Mouse (Mus musculus) hindbrain, postnatal 0 days (tissue): ENCODE data around the gene Ttc28. TPM values are rescaled to one million over a fixed set of nuclear protein-coding genes. Genes with fewer than 3 reads are reported as not detected.

ENCODE experiments used
- ATAC-seq: fragments of 200-750 bp; cut with Nextera tagmentation; 2 replicates; pipeline ENCODE4 v1.8.0; 2017; ENCODE audit warnings: mild to moderate bottlenecking, moderate TSS enrichment, moderate library complexity
- DNase-seq: peaks from one replicate; pipeline ENCODE4 v3.0.0-alpha.2; 2015; ENCODE audit warnings: low spot score
- H3K27ac ChIP-seq: fragments of 300-500 bp; sonication (generic); 2 replicates; pipeline ENCODE4 v1.5.1; 2014; ENCODE audit warnings: mild to moderate bottlenecking
- H3K27me3 ChIP-seq: fragments of 300-500 bp; sonication (generic); 2 replicates; pipeline ENCODE4 v1.6.1; 2014; ENCODE audit warnings: low read length, mixed read lengths; ENCODE audit not compliant: insufficient read depth
- H3K36me3 ChIP-seq: fragments of 300-500 bp; sonication (generic); 2 replicates; pipeline ENCODE4 v1.6.1; 2014; ENCODE audit warnings: low read length, mixed read lengths; ENCODE audit not compliant: insufficient read depth
- H3K4me1 ChIP-seq: fragments of 300-500 bp; sonication (generic); 2 replicates; pipeline ENCODE4 v1.6.1; 2014; ENCODE audit warnings: antibody characterized with exemption, low read length, mixed read lengths; ENCODE audit not compliant: insufficient read depth
- H3K4me2 ChIP-seq: fragments of 300-500 bp; sonication (generic); 2 replicates; pipeline ENCODE4 v1.6.1; 2014; ENCODE audit warnings: low read depth, mild to moderate bottlenecking, low read length, moderate library complexity, mixed read lengths
- H3K4me3 ChIP-seq: fragments of 300-500 bp; sonication (generic); 2 replicates; pipeline ENCODE4 v1.5.1; 2014; ENCODE audit warnings: low read length
- H3K9ac ChIP-seq: fragments of 300-500 bp; sonication (generic); replicated peaks from 2 replicates; pipeline ENCODE4 v1.6.1; 2014; ENCODE audit warnings: mild to moderate bottlenecking, low read length, moderate library complexity, mixed read lengths
- H3K9me3 ChIP-seq: fragments of 300-500 bp; sonication (generic); 2 replicates; pipeline ENCODE4 v1.6.1; 2016; ENCODE audit warnings: low read length, mixed read lengths
- CTCF ChIP-seq: IDR thresholded peaks from 2 replicates; pipeline ENCODE4 v1.5.1; 2016; ENCODE audit warnings: antibody characterized with exemption, control low read depth, low read depth
- WGBS: fragments of 180-500 bp; shearing (Covaris S2); extraction: QIAGEN DNeasy Blood & Tissue Kit; methylation state at CpG from one replicate; pipeline ENCODE4 v1.1.7; 2014; 5-methylcytosine and 5-hydroxymethylcytosine counted together
- polyA plus RNA-seq: library from polyadenylated mRNA; unstranded; fragments of >200 nt; fragmentation: Nextera tagmentation; extraction: Ambion mirVana; gene quantifications from 2 replicates; pipeline ENCODE4 v1.2.1, GENCODE M21; 2015
- total RNA-seq: library from RNA; depleted of rRNA; stranded (reverse); fragments of >200 nt; gene quantifications from 2 replicates; pipeline ENCODE4 v1.2.3, GENCODE M21; 2014

Ttc28 gene
- total and polyA plus RNA-seq, 2 experiments from 2014 or later = 11.1 to 49.8 TPM

DNA sequence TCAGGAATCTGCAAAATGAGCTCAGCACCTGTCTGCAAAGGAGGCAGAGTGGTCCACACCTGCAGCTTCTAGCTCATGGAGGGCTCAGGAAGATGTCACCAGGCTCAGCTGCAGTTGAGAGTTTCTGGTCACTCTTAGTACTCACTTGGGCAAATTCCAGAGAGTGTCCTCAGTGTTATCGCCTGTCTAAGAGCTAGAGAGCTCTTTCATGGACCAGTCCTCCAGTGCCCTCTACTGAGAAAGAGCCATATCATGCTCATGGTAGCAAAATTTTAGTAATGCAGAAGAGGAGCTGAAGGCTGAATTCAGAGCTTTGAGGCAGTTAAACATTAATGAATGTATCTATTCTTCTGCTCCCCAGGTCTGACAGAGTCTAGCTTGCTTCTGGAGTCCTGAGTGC is 43.7 kb downstream of the Ttc28 start:
- no peak for ATAC-seq

DNA sequence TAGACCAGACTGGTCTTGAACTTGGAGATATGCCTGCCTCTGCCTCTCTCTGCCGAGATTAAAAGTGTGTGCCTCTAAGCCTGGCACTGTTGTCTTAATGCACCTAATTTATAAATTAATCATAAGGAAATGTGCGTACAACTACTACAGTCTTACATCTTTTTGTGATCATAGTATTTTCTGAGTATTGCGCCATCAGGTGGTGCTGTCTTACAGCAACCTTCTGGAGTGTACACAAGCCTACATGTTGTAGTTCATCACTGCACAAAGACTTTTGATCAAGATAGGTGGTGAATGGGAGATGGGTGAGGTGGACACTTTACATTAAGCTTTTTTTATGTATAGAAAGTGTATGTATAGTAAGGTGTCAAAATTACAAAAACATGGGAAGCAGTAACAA is 45.0 kb downstream of the Ttc28 start:
- ATAC-seq (no peak), DNase-seq (peak; percentile 18)
- 91% methylated on average over 3 of the region's 3 CpGs for WGBS
- Histone ChIP-seq H3K27me3 (no peaks in the 10 kb centered on the region), H3K4me2 (no peak overlapping the region), H3K4me1 (no peaks in the 10 kb centered on the region), H3K9ac (no peak overlapping the region), H3K27ac (no peak overlapping the region), H3K4me3 (no peak overlapping the region), H3K36me3 (no peaks in the 10 kb centered on the region), H3K9me3 (no peaks in the 10 kb centered on the region)
- TF ChIP-seq CTCF = peak; percentile 49

More for the DNA sequence above, 43.7 kb downstream of the Ttc28 start:
- Histone ChIP-seq H3K36me3 (no peaks in the 10 kb centered on the region), H3K9me3 (no peaks in the 10 kb centered on the region), H3K9ac (no peak overlapping the region), H3K27ac (no peak overlapping the region), H3K4me2 (no peak overlapping the region), H3K4me1 (no peaks in the 10 kb centered on the region), H3K4me3 (no peak overlapping the region), H3K27me3 (no peaks in the 10 kb centered on the region)
- 14% methylated on average over 1 of the region's 1 CpGs for WGBS
- TF ChIP-seq CTCF = peak; percentile 75
- DNase-seq = peak; percentile 76

DNA sequence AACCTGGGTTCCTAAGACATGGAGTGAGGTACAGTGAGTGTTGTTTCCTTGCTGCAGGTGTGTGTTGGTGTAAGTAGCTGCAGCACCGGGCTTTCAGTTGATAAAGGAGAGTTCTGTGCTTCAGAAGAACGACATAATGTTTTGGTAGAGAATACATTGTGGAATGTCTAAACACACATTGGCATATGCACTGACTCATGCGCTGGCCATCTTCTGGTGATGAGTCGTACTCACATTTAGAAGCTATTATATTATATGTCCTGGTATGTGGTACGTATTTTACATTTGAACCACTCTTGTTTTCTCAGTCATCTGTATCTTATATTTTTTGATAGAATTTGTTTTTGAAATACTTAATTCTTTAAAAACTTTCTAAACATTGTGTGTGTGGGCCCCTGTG is 46.2 kb downstream of the Ttc28 start:
- no peak overlapping the region for H3K9ac ChIP-seq
- WGBS = 94% methylated on average over 5 of the region's 5 CpGs
- no peak for DNase-seq

DNA sequence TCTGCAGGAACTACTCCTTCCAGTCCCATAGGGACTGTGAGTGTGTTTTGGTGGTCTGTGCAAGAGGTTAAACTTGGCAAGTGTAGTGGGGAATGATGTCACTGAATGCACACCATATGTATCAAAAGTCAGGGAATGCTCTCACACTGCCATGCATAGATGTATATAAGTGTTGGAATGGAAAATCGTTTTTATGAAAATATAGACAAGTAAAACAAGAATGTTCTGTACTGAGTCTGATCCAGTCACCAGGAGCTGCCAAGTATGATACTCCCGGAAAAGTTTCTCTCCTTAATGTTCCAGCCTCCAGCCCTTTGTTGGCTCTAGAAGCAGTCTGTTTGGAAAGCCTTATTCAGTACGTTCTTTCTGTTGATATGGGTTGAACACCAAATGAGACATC is 48.7 kb downstream of the Ttc28 start:
- no peaks in the 10 kb centered on the region; the same call in 1 of the 2 replicates for H3K36me3 ChIP-seq
- no peaks in the 10 kb centered on the region for H3K4me1 ChIP-seq
- no peak overlapping the region for H3K27ac ChIP-seq
- no peak for TF ChIP-seq CTCF
- H3K9me3 ChIP-seq = no peaks in the 10 kb centered on the region
- DNase-seq = no peak
- H3K27me3 ChIP-seq = no peaks in the 10 kb centered on the region
- no peak for ATAC-seq
- no peak overlapping the region for H3K4me2 ChIP-seq
- no peak overlapping the region for H3K9ac ChIP-seq
- H3K4me3 ChIP-seq = no peak overlapping the region
- 59% methylated on average over 3 of the region's 3 CpGs for WGBS

More for the DNA sequence above, 46.2 kb downstream of the Ttc28 start:
- Histone ChIP-seq H3K4me3 (no peak overlapping the region), H3K36me3 (no peaks in the 10 kb centered on the region), H3K4me2 (no peak overlapping the region), H3K4me1 (no peaks in the 10 kb centered on the region), H3K27me3 (no peaks in the 10 kb centered on the region), H3K27ac (no peak overlapping the region), H3K9me3 (no peaks in the 10 kb centered on the region)
- TF ChIP-seq CTCF = no peak
- ATAC-seq = no peak

DNA sequence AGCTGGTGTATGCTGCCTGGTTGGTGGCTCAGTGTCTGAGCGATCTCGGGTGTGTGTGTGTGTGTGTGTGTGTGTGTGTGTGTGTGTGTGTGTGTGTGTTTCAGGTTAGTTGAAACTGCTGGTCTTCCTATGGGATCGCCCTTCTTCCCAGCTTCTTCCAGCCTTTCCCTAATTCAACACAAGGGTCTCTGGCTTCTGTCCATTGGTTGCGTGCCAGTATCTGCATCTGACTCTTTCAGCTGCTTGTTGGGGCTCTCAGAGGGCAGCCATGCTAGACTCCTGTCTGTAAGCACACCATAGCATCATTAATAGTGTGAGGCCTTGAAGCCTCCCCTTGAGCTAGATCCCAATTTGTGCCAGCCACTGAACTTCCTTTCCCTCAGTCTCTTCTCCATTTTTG is 49.7 kb downstream of the Ttc28 start:
- H3K9ac ChIP-seq = no peak overlapping the region
- H3K27me3 ChIP-seq = no peaks in the 10 kb centered on the region
- H3K36me3 ChIP-seq = no peaks in the 10 kb centered on the region; the same call in 1 of the 2 replicates
- H3K4me2 ChIP-seq = no peak overlapping the region
- DNase-seq (peak; percentile 66), ATAC-seq (no peak)
- no peak for TF ChIP-seq CTCF
- WGBS = 39% methylated on average over 4 of the region's 4 CpGs
- H3K9me3 ChIP-seq = no peaks in the 10 kb centered on the region
- H3K27ac ChIP-seq = no peak overlapping the region
- H3K4me1 ChIP-seq = no peaks in the 10 kb centered on the region
- no peak overlapping the region for H3K4me3 ChIP-seq

GRCm38 (mm10) chr5:110936606-110937005 is 57.0 kb downstream of the Ttc28 start:
- Histone ChIP-seq H3K27me3 (no peaks in the 10 kb centered on the region), H3K4me2 (no peak overlapping the region), H3K36me3 (no peaks in the 10 kb centered on the region; the same call in 1 of the 2 replicates), H3K4me3 (no peak overlapping the region), H3K27ac (no peak overlapping the region), H3K9me3 (no peaks in the 10 kb centered on the region), H3K4me1 (no peaks in the 10 kb centered on the region), H3K9ac (no peak overlapping the region)
- TF ChIP-seq CTCF = no peak
- 54% methylated on average over 5 of the region's 5 CpGs for WGBS
- ATAC-seq (no peak), DNase-seq (no peak)

DNA sequence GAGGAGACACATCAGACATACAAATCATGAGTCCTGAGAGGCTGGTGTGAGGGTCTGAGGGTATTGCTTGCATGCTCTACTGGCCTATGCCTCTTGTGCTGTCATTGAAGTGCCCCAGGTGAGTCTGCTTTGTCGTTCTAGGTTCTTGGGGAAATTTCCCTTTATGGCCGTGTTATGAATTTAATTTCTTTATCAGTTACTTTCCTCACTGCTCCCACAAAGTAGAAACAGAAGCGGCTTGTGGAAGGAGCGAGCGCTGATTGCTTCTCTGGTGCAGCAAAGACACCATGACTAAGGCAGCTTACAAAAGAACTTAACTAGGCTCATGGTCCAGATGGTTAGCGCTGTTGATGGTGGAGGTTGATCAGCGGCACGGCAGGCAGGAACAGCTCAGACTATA is 64.7 kb downstream of the Ttc28 start:
- 89% methylated on average over 8 of the region's 8 CpGs for WGBS
- Histone ChIP-seq H3K4me2 (no peak overlapping the region), H3K9me3 (no peaks in the 10 kb centered on the region), H3K27ac (no peak overlapping the region), H3K36me3 (no peaks in the 10 kb centered on the region), H3K4me3 (no peak overlapping the region), H3K9ac (no peak overlapping the region), H3K4me1 (0 out of 2 replicates have a peak, but pooled peaks cover 4% of the 10 kb centered on the region), H3K27me3 (no peaks in the 10 kb centered on the region)
- TF ChIP-seq CTCF = no peak
- ATAC-seq (no peak), DNase-seq (no peak)
